Mouse (Mus musculus): ENCODE data around the gene Taar3. TPM values are rescaled to one million over a fixed set of nuclear protein-coding genes. Genes with fewer than 3 reads are reported as not detected.

The Taar3 gene
- total RNA-seq, 2 experiments from 2014 or later, result not detected

GRCm38 (mm10) chr10:23999639-24000038 lies 50.3 kb downstream of the Taar3 start, which contains the start of gene Taar7b:
TSS of gene Taar7b (plus strand) at chr10:23999939.
- no peak for DNase-seq (ENCODE audit: low spot score in 2 of 2)

Other genes with a start within 250 kb of the Taar3 start
- gene Rps12, start 162.3 kb upstream of the Taar3 start, total RNA-seq (2021), result 100 to 1,000 TPM; 510 to 531 TPM
- 10 to 100 TPM; 30.5 to 40.2 TPM for gene Slc18b1, start 152.6 kb upstream of the Taar3 start, total RNA-seq (2021)
- gene Vnn3, start 98.1 kb upstream of the Taar3 start, total RNA-seq (2021), result 10 to 100 TPM in 1 of 2 experiments, 1 to 10 TPM in 1; 4.2 to 44.2 TPM
- gene Vnn1, start 54.9 kb upstream of the Taar3 start, total RNA-seq (2021), result 10 to 100 TPM; 19.8 to 40.5 TPM
- not detected for gene Taar1, start 29.2 kb upstream of the Taar3 start, total RNA-seq (2021)
- gene Taar2, start 11.0 kb upstream of the Taar3 start, total RNA-seq (2021), result not detected
- gene Taar4, start 10.9 kb downstream of the Taar3 start, total RNA-seq (2021), result not detected
- not detected for gene Taar5, start 21.1 kb downstream of the Taar3 start, total RNA-seq (2021)
- not detected for gene Taar6, start 36.1 kb downstream of the Taar3 start, total RNA-seq (2021)
- gene Taar7a, start 43.9 kb downstream of the Taar3 start, total RNA-seq (2021), result not detected
- gene Taar7b, start 50.4 kb downstream of the Taar3 start, total RNA-seq (2021), result not detected
- not detected for gene Taar7d, start 77.7 kb downstream of the Taar3 start, total RNA-seq (2021)
- not detected for gene Taar7e, start 88.1 kb downstream of the Taar3 start, total RNA-seq (2021)
- not detected for gene Taar7f, start 100.0 kb downstream of the Taar3 start, total RNA-seq (2021)
- gene Taar8a, start 126.9 kb downstream of the Taar3 start, total RNA-seq (2021), result not detected
- gene Taar8b, start 142.7 kb downstream of the Taar3 start, total RNA-seq (2021), result not detected
- gene Taar8c, start 152.4 kb downstream of the Taar3 start, total RNA-seq (2021), result not detected
- not detected for gene Taar9, start 160.0 kb downstream of the Taar3 start, total RNA-seq (2021)
- 100 to 1,000 TPM; 137 to 143 TPM for gene Stx7, start 199.7 kb downstream of the Taar3 start, total RNA-seq (2021)